Mouse (Mus musculus) large intestine, adult 2 months (tissue): ENCODE measurements around the gene Setd5. TPM values are rescaled to one million over a fixed set of nuclear protein-coding genes. Genes with fewer than 3 reads are reported as not detected.
A peak's percentile ranks its signal among the peaks of the same experiment; 100 is the strongest.

ENCODE experiments used
- DNase-seq: peaks from one replicate; pipeline ENCODE4 v3.0.0-alpha.2; 2012; ENCODE audit warnings: low read depth, low spot score
- WGBS: fragments of 180-500 bp; shearing (Covaris S2); methylation state at CpG from one replicate; pipeline ENCODE4 v1.1.7; 2018; 5-methylcytosine and 5-hydroxymethylcytosine counted together
- polyA plus RNA-seq: library from polyadenylated mRNA; depleted of rRNA; stranded (reverse); fragments of >200 nt; gene quantifications from 2 replicates; pipeline ENCODE4 v1.2.3, GENCODE M21; 2012; rRNA removed

Setd5 gene
- 23.2 and 31.5 TPM in 2 replicates for polyA plus RNA-seq

GRCm38 (mm10) chr6:113076686-113077516 lies at the start of gene Setd5:
Gene Setd5, plus strand, starts transcription at chr6:113077365.
- under 1% methylated on average over 76 of the region's 91 CpGs for WGBS
- no peak for DNase-seq

- WGBS = 59% methylated on average over 2 of the region's 2 CpGs
- no peak for DNase-seq
Measured at GRCm38 (mm10) chr6:113027446-113027845, 49.7 kb upstream of the Setd5 start.

DNA sequence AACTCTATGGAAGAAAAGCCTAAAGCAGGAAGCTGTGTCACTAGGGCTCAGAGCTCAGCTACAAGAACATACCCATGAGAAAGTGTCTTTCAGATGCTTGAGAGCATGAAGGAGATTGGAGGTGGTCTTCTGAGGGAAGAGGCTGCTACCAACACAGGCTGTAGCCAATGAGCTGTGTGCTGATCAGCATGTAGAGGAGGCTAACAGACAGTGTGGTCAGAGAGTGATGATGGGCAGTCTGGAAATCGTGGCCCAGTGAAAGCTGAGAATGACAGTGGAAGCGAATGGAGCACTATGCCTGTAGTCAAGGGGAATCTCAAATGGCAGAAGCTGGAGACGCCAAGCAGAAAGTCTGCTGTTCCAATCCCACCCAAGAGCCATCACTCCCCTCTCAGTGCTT lies 48.2 kb upstream of the Setd5 start:
- no peak for DNase-seq
- WGBS = 86% methylated on average over 3 of the region's 3 CpGs

DNA sequence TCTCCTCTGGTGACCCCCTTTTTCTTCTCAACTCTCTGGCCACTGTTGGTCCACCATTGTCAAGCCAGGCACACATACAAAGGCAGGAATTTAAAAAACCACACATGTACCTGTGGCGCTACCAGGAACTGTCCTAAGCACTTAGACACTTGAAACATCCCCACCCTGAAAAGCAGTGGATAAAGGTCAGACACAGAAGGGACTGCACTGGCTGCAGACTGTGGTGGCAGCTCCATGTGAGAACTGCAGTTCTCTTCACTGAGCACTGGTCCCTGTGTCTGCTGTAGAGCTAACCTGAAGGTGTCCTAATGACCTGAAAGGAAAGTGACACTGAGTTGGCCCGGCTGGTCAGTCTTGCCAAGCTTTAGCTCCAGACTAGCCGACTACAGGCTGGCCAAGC lies 46.6 kb upstream of the Setd5 start:
- 33% methylated on average over 3 of the region's 3 CpGs for WGBS
- DNase-seq = no peak

DNA sequence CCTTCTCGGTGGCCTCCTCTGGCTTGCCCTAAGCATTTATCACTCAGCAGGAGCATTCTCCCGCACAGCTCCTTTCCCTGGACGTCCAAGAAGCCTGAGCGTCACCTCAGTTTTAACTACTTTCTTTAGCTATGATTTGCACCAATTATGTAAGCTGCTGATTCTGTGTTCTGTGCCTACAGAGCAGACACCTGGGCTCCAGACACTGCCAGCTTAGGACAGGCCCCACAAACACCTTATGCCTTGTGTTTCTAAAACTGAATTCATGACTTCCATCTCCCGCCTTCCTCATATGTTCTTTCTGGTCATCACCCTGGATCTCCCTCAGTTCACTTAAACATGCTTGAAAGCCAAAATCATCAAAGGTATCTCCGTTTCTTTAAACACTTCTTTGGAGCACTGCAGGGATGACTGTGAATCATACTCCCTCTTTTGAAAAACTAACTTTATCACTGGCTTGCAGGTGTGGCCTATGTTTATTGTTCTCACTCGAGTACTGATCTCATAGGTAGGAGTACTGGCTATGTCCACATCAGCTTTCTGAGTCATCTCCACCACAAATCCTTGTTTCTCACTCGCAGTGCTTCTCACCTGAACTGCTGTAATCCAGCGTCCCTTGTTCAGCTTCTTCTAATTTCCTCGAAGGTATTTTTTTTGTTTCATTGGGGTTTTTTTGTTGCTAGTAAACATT lies 46.0 kb upstream of the Setd5 start:
- WGBS = 34% methylated on average over 10 of the region's 10 CpGs

GRCm38 (mm10) chr6:113032121-113032520 lies 45.0 kb upstream of the Setd5 start:
- no peak for DNase-seq
- WGBS = 73% methylated on average over 3 of the region's 3 CpGs

More for the DNA sequence above, 46.0 kb upstream of the Setd5 start:
- DNase-seq = no peak

GRCm38 (mm10) chr6:113033185-113033584 lies 44.0 kb upstream of the Setd5 start:
- DNase-seq = no peak
- 83% methylated on average over 2 of the region's 2 CpGs for WGBS

DNA sequence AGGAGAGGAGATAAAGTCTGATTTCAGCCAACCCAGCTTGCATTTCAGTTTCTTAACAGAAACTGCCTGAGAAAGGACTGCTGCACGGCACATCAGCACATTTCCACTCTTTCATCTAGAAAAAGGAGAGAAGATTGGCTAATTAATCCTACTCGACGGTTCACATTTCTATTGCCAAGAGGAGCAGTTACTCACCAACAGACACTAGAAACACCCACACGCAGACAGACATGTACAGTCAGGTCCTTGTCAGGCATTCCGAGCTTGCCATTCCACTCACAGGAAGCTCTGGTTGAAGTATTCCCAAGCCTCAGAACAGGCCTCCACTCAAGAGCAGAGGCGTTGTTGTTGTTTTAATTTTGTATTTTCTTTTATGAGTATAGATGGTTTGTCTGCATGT lies 42.7 kb upstream of the Setd5 start:
- WGBS = 92% methylated on average over 6 of the region's 6 CpGs
- no peak for DNase-seq

- DNase-seq = no peak
- WGBS = 55% methylated on average over 4 of the region's 4 CpGs
Measured at GRCm38 (mm10) chr6:113036463-113037175, 40.5 kb upstream of the Setd5 start.

GRCm38 (mm10) chr6:113037946-113038734 lies 39.0 kb upstream of the Setd5 start:
- DNase-seq = peak; percentile 98
- 4% methylated on average over 19 of the region's 19 CpGs for WGBS

- 22% methylated on average over 5 of the region's 5 CpGs for WGBS
- DNase-seq = no peak
Measured at GRCm38 (mm10) chr6:113038735-113039058, 38.5 kb upstream of the Setd5 start.

DNA sequence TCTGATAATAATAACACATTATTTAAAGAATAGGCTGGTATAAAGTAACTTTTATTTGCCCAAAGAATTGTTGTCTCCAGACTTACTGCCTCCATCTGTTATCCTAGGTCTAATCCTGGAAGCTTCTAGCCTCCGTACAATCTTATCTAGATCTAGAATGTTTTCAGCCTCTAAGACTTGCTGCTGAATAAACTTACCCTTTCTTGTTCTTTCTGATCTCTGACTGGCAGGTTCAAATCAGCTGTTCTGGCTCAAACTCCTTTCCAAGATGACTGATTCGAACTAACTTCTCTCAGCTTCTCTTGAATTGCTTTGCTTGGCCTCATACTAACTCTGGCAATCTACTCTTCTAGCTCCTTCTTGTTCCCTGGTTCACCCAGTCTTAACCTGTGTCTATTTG lies 36.8 kb upstream of the Setd5 start:
- DNase-seq = no peak
- 90% methylated on average over 2 of the region's 2 CpGs for WGBS

DNA sequence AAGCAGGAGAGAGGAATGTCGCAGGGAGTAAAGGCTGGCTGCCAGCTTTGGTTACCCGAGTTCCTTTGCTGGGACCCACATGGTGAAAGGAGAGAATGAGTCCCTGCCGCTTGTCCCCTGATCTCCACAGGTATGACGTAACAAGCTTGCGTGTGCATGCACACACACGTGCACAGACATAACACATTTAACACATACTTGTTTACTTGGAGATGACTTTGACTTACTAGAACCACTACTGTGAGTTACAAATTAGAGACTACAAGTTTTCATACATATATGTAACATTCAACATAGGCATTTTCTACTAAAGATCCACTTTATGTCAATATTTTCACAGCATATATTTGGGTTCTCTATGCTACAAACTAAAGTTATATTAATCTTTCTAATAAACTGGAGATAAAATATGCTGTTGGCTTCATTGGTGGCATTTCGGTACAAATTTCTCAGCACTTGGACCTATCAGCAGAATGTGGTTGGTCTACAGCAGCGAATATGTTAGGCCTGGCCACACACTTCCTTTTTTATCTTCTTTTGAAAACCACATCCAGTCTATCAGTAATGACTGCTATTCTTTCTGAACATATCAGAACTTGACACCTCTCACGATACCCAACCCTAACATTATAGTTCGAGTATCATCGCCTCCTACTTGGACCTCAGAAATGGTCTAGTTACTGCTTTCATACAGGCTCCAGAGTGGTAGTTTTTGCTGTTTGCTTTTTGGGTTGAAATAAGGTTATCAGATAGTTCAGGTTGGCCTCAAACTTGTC lies 35.8 kb upstream of the Setd5 start:
- WGBS = 86% methylated on average over 11 of the region's 11 CpGs
- no peak for DNase-seq

GRCm38 (mm10) chr6:113045575-113045974 lies 31.6 kb upstream of the Setd5 start:
- no peak for DNase-seq
- WGBS = under 1% methylated on average over 11 of the region's 11 CpGs

DNA sequence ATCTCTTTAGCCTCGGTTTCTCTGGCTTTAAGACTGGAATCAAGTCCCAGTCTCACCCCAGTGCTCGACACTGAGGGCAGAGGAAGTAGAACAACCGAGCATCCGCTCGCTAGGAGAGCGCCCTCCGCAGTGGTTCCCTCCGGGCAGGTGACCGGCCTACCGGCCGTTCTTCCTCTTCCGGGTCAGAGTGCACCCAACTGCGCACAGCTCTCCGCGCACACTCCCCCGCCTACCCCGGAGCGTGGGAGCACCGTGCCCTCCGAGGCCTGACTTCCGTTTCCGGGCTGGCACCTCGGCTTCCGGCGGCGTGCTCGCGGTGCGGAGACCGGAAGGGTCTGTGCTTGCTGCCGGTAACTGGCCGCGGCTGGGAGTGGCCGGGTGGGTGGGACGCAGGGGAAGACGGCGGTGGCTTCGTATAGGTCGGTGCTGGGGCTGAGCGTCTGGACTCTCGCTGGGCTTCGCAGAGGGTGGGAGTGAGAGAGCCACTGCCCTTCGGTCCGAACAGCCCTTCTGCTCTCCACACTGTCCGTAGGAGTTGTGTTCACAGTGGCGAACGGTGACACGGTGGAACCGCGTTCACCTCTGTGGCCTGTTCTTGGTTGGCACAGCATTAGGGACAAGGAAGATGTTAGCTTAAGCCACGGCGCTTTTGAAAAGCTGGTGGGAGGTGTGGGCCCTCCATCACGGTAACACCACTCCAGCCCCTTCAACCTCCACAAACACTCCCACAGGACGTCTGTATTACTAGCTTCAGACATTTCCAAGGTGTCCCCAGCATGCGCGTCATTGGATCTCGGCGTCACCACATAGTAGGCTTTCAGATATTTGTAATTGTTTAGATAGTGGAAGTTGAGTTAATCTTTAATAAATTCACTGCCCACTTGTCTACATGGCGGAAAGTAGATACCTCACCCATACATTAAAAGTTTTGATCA lies 30.9 kb upstream of the Setd5 start, which contains the start of gene Thumpd3:
Thumpd3 (plus strand) TSS at position 185 of the 935 bp plus-strand sequence.
- no peak for DNase-seq
- WGBS = under 1% methylated on average over 59 of the region's 59 CpGs

- WGBS = 22% methylated on average over 15 of the region's 15 CpGs
- no peak for DNase-seq
Measured at GRCm38 (mm10) chr6:113047016-113047746, 30.0 kb upstream of the Setd5 start.

GRCm38 (mm10) chr6:113048371-113048770 lies 28.8 kb upstream of the Setd5 start:
- WGBS = 78% methylated on average over 2 of the region's 2 CpGs
- DNase-seq = no peak
